Mouse (Mus musculus) MEL (cell line): ENCODE measurements around the gene Ppp2r2c. TPM values are rescaled to one million over a fixed set of nuclear protein-coding genes. Genes with fewer than 3 reads are reported as not detected.

Source experiments
- DNase-seq: peaks from one replicate; pipeline ENCODE4 v3.0.0; 2011; ENCODE audit warnings: low read depth, low spot score
- H3K27ac ChIP-seq: 2 replicates; pipeline ENCODE4 v1.5.1; 2012; ENCODE audit warnings: low read depth, mild to moderate bottlenecking, control low read depth, low read length, moderate library complexity; ENCODE audit not compliant: control insufficient read depth
- H3K27me3 ChIP-seq, 2 experiments: fragments of 150-350 bp in 1 of 2; sonication (generic) in 1 of 2; 2 replicates each; pipeline ENCODE4 v1.6.1; 2012; ENCODE audit warnings: low read length in 2 of 2, mild to moderate bottlenecking in 2 of 2, improper control_type of control experiment in 1 of 2, moderate library complexity in 1 of 2; ENCODE audit not compliant: insufficient read depth in 2 of 2, control insufficient read depth in 1 of 2
- H3K36me3 ChIP-seq, 2 experiments: 2 replicates each; pipeline ENCODE4 v1.6.1; 2012 to 2014; ENCODE audit warnings: low read length in 2 of 2, improper control_type of control experiment in 1 of 2, inconsistent platforms in 1 of 2, mild to moderate bottlenecking in 1 of 2; ENCODE audit not compliant: insufficient read depth in 2 of 2, control insufficient read depth in 1 of 2
- H3K4me1 ChIP-seq, 2 experiments: fragments of 150-350 bp in 1 of 2; sonication (generic) in 1 of 2; 2 replicates each; pipeline ENCODE4 v1.6.1; 2012; ENCODE audit warnings: low read length in 2 of 2, improper control_type of control experiment in 1 of 2, mild to moderate bottlenecking in 1 of 2; ENCODE audit not compliant: insufficient read depth in 2 of 2, control insufficient read depth in 1 of 2
- H3K4me3 ChIP-seq, 2 experiments: fragments of 150-350 bp in 1 of 2; sonication (generic) in 1 of 2; 2 replicates each; pipeline ENCODE4 v1.5.1; 2012; ENCODE audit warnings: low read depth in 2 of 2, low read length in 2 of 2, mild to moderate bottlenecking in 2 of 2, moderate library complexity in 2 of 2, control low read depth in 1 of 2, improper control_type of control experiment in 1 of 2; ENCODE audit not compliant: control insufficient read depth in 1 of 2, insufficient read depth in 1 of 2
- H3K79me2 ChIP-seq: 2 replicates; pipeline ENCODE4 v1.6.1; 2012; ENCODE audit warnings: mild to moderate bottlenecking, low read length, moderate library complexity; ENCODE audit not compliant: control insufficient read depth, poor library complexity, insufficient read depth
- H3K9ac ChIP-seq: 2 replicates; pipeline ENCODE4 v1.6.1; 2012; ENCODE audit warnings: low read depth, mild to moderate bottlenecking, control low read depth, low read length, moderate library complexity; ENCODE audit not compliant: control insufficient read depth, poor library complexity, severe bottlenecking
- H3K9me3 ChIP-seq: fragments of 150-350 bp; sonication (generic); replicated peaks from 2 replicates; pipeline ENCODE4 v1.6.1; 2012; ENCODE audit warnings: mild to moderate bottlenecking, low read length, improper control_type of control experiment, moderate library complexity; ENCODE audit not compliant: insufficient read depth
- BHLHE40 ChIP-seq: IDR thresholded peaks from 2 replicates; pipeline ENCODE4 v1.6.1; 2012; ENCODE audit warnings: low read depth, mild to moderate bottlenecking, inconsistent platforms, low read length, improper control_type of control experiment, borderline replicate concordance
- CTCF ChIP-seq, 3 experiments: IDR thresholded peaks in 2 of 3; conservative IDR thresholded peaks in 1 of 3; 2 replicates each; pipeline ENCODE4 v1.5.1; 2011 to 2012; ENCODE audit warnings: low read length in 3 of 3, low read depth in 2 of 3, mild to moderate bottlenecking in 2 of 3, improper control_type of control experiment in 1 of 3, inconsistent platforms in 1 of 3, mixed read lengths in 1 of 3, moderate library complexity in 1 of 3; ENCODE audit not compliant: control insufficient read depth in 1 of 3, insufficient read depth in 1 of 3, poor library complexity in 1 of 3, severe bottlenecking in 1 of 3
- E2F4 ChIP-seq: IDR thresholded peaks from 2 replicates; pipeline ENCODE4 v1.6.1; 2011; ENCODE audit warnings: low read depth, low read length, improper control_type of control experiment, borderline replicate concordance
- GABPA ChIP-seq: IDR thresholded peaks from 2 replicates; pipeline ENCODE4 v1.6.1; 2012; ENCODE audit warnings: low read depth, mild to moderate bottlenecking, inconsistent platforms, low read length, improper control_type of control experiment, moderate library complexity
- GATA1 ChIP-seq: IDR thresholded peaks from 2 replicates; pipeline ENCODE4 v1.6.1; 2011; ENCODE audit warnings: low read depth, low read length, improper control_type of control experiment
- HCFC1 ChIP-seq: IDR thresholded peaks from 2 replicates; pipeline ENCODE4 v1.6.1; 2012; ENCODE audit warnings: low read depth, mild to moderate bottlenecking, inconsistent platforms, low read length, improper control_type of control experiment, moderate library complexity
- JUND ChIP-seq: IDR thresholded peaks from 2 replicates; pipeline ENCODE4 v1.6.1; 2011; ENCODE audit warnings: low read depth, mild to moderate bottlenecking, improper control_type of control experiment, low read length
- MEF2A ChIP-seq: IDR thresholded peaks from 2 replicates; pipeline ENCODE4 v1.6.1; 2014; ENCODE audit warnings: low read depth, mild to moderate bottlenecking, inconsistent platforms, low read length, improper control_type of control experiment; ENCODE audit not compliant: poor library complexity, insufficient replicate concordance, severe bottlenecking; ENCODE audit errors: extremely low read depth
- MYC ChIP-seq: IDR thresholded peaks from 2 replicates; pipeline ENCODE4 v1.6.1; 2011; ENCODE audit warnings: low read depth, mild to moderate bottlenecking, low read length, improper control_type of control experiment, moderate library complexity
- NELFE ChIP-seq: IDR thresholded peaks from 2 replicates; pipeline ENCODE4 v1.6.1; 2011; ENCODE audit warnings: low read depth, low read length, improper control_type of control experiment
- POLR2A ChIP-seq, 2 experiments: IDR thresholded peaks; 2 replicates each; pipeline ENCODE4 v1.6.1; 2011 to 2012; ENCODE audit warnings: low read length in 2 of 2, mild to moderate bottlenecking in 2 of 2, control low read depth in 1 of 2, improper control_type of control experiment in 1 of 2, low read depth in 1 of 2, moderate library complexity in 1 of 2; ENCODE audit not compliant: control insufficient read depth in 1 of 2, insufficient read depth in 1 of 2, poor library complexity in 1 of 2
- POLR2AphosphoS5 ChIP-seq: IDR thresholded peaks from 2 replicates; pipeline ENCODE4 v1.6.1; 2012; ENCODE audit warnings: low read depth, borderline replicate concordance, mild to moderate bottlenecking, inconsistent platforms, low read length, moderate library complexity, mixed read lengths
- RAD21 ChIP-seq: IDR thresholded peaks from 2 replicates; pipeline ENCODE4 v1.6.1; 2011; ENCODE audit warnings: mild to moderate bottlenecking, low read depth, low read length, improper control_type of control experiment
- TBP ChIP-seq: IDR thresholded peaks from 2 replicates; pipeline ENCODE4 v1.8.0; 2011; ENCODE audit warnings: low read depth, low read length, improper control_type of control experiment
- USF1 ChIP-seq: IDR thresholded peaks from 2 replicates; pipeline ENCODE4 v1.6.1; 2014; ENCODE audit warnings: low read depth, mild to moderate bottlenecking, inconsistent platforms, low read length, improper control_type of control experiment, moderate library complexity
- ZKSCAN1 ChIP-seq: IDR thresholded peaks from 2 replicates; pipeline ENCODE4 v1.6.1; 2012; ENCODE audit warnings: low read depth, mild to moderate bottlenecking, inconsistent platforms, low read length, improper control_type of control experiment, moderate library complexity
- ZMIZ1 ChIP-seq: IDR thresholded peaks from 2 replicates; pipeline ENCODE4 v1.6.1; 2012; ENCODE audit warnings: low read depth, mild to moderate bottlenecking, inconsistent platforms, low read length, improper control_type of control experiment, moderate library complexity
- ZNF384 ChIP-seq: IDR thresholded peaks from 2 replicates; pipeline ENCODE4 v1.6.1; 2012; ENCODE audit warnings: low read depth, mild to moderate bottlenecking, inconsistent platforms, low read length, improper control_type of control experiment
- polyA plus RNA-seq, 2 experiments: library from polyadenylated mRNA; stranded (reverse) in 1 of 2; unstranded in 1 of 2; fragments of >175 nt in 1 of 2; fragments of >200 nt in 1 of 2; gene quantifications; 2 replicates each; pipeline versions ENCODE4 v1.2.1 to v1.2.4; 2012; ENCODE audit warnings: low replicate concordance in 2 of 2, low read depth in 1 of 2; ENCODE audit not compliant: insufficient read length in 2 of 2, insufficient read depth in 1 of 2, missing spikeins in 1 of 2
- total RNA-seq: library from RNA; depleted of rRNA; stranded (reverse); fragments of 300-350 nt; gene quantifications from 2 replicates; pipeline ENCODE4 v1.2.3, GENCODE M21; 2012

The Ppp2r2c gene
- total and polyA plus RNA-seq, 3 experiments: not detected

DNA sequence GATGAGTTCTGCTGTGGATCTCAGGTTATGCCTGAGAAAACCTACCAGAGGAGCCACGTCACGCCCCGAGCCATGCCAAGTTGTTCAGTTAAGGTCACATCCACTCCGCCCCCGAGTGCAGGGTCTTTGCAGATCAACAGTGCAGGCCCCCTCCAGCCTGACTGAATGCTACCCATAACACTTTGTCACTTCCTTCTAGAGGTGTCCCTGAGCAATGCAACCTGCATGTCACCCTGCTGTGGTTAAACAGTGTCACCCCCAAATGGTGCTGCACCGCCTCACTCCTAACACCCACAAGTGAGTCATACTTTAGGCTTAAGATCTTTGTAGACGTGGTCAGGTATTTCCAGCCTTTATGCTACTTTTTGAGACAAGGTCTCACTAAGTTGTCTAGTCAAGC, 28.2 kb upstream of the Ppp2r2c start:
- Histone ChIP-seq H3K9ac (no peak overlapping the region), H3K4me3 (no peak overlapping the region), H3K79me2 (no peaks in the 10 kb centered on the region)

DNA sequence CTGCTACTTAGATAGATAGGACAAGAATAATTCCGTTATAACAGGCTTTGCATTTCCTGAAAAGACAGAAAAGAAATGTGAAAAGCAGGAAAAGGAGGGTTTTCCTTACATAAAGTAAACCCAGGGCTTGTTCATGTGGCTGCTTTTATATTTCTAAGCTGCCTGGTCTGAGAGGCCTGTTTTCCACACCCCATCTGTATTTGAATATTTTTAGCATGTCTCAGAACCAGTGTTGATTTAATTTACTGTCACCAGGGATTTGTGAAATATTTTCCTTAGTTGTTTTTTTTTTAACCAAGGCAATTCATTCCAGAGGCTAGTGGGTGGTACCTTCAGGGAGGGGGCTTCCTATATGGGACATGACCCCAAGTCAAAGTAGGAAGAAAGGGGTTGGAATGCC, 26.6 kb upstream of the Ppp2r2c start:
- Histone ChIP-seq H3K9ac (no peak overlapping the region), H3K27me3 (no peaks in the 10 kb centered on the region), H3K4me3 (no peak overlapping the region), H3K79me2 (no peaks in the 10 kb centered on the region), H3K9me3 (no peaks in the 10 kb centered on the region)
- DNase-seq: no peak
- TF ChIP-seq USF1 (no peak), E2F4 (no peak), TBP (no peak), MYC (no peak), ZMIZ1 (no peak), GATA1 (no peak), MEF2A (no peak), POLR2A (IDR thresholded peaks at IDR 0.05; ENCODE audit: control insufficient read depth in 1 of 2, insufficient read depth in 1 of 2, low read depth in 1 of 2, low read length in 2 of 2, poor library complexity in 1 of 2) (no peak), GABPA (no peak), ZNF384 (no peak), NELFE (no peak), RAD21 (no peak), BHLHE40 (no peak), POLR2AphosphoS5 (no peak), HCFC1 (no peak), ZKSCAN1 (no peak)
- TF ChIP-seq, all 39 proteins: peak for 0
- no peak overlapping the region for H3K27ac ChIP-seq
- H3K36me3 ChIP-seq: no peaks in the 10 kb centered on the region
- no peaks in the 10 kb centered on the region for H3K4me1 ChIP-seq

More for the DNA sequence above, 28.2 kb upstream of the Ppp2r2c start:
- no peak for DNase-seq
- no peaks in the 10 kb centered on the region for H3K9me3 ChIP-seq
- H3K36me3 ChIP-seq: no peaks in the 10 kb centered on the region
- H3K27ac ChIP-seq: no peak overlapping the region
- H3K4me1 ChIP-seq: no peaks in the 10 kb centered on the region
- TF ChIP-seq JUND (no peak), CTCF (IDR thresholded peaks at IDR 0.05 in 2 of 3, conservative IDR thresholded peaks at IDR 0.05 in 1 of 3; ENCODE audit: control insufficient read depth in 1 of 3, insufficient read depth in 1 of 3, low read depth in 2 of 3, low read length in 3 of 3, poor library complexity in 1 of 3, severe bottlenecking in 1 of 3) (no peak), GATA1 (no peak), MEF2A (no peak)
- H3K27me3 ChIP-seq: no peaks in the 10 kb centered on the region
